ENCODE assay signal across 11 mouse cellular contexts in genomic region chr17:27074849-27075745, GRCm38 (mm10). TPM values are rescaled to one million over a fixed set of nuclear protein-coding genes. Genes with fewer than 3 reads are reported as not detected.
DNase-seq lines count a peak whose midpoint lies in the region; ATAC-seq lines count a peak whose summit lies in the region.
"Had no signal": no experiment of that assay in that cellular context is flagged by ENCODE, and none has a peak within 500 bp of the region (broad histone marks: within the 10 kb centered on the region; RNA-seq: fewer than 3 reads in every experiment).

No protein-coding gene starts in this region.

- no peaks in the 10 kb centered on the region for H3K27me3 ChIP-seq in limb, embryonic 12.5 days
- no peaks in the 10 kb centered on the region for H3K27me3 ChIP-seq in limb, embryonic 10.5 days (ENCODE audit: low read depth, poor library complexity, severe bottlenecking)
- H3K27me3 ChIP-seq in intestine, embryonic 15.5 days (replicated peaks), result no peaks in the 10 kb centered on the region
- no peaks in the 10 kb centered on the region for H3K27me3 ChIP-seq in splenic B cell, adult 2 months (ENCODE audit: control insufficient read depth, insufficient read depth, low read length, poor library complexity, severe bottlenecking)
- H3K27me3 ChIP-seq in hindbrain, embryonic 10.5 days (ENCODE audit: insufficient read depth, poor library complexity, severe bottlenecking), result no peaks in the 10 kb centered on the region
- H3K27me3 ChIP-seq: neural tube, embryonic 13.5 days had no signal

- H3K27ac ChIP-seq in limb, embryonic 12.5 days, result 0 out of 2 replicates have a peak overlapping the region, but pooled peaks have one; percentile 23
- no peak overlapping the region for H3K27ac ChIP-seq in limb, embryonic 10.5 days
- peak overlapping the region; percentile 58; the same call in 1 of the 2 replicates for H3K27ac ChIP-seq in intestine, embryonic 15.5 days
- no peak overlapping the region for H3K27ac ChIP-seq in hindbrain, embryonic 10.5 days
- H3K27ac ChIP-seq: neural tube, embryonic 13.5 days had no signal

- ATAC-seq in limb, embryonic 12.5 days (ENCODE audit: insufficient number of reproducible peaks, insufficient read depth, low FRiP score, low TSS enrichment, low read depth), result no peak
- ATAC-seq in intestine, embryonic 15.5 days, result peak; percentile 73

- 79% methylated on average over 17 of the region's 17 CpGs for WGBS in limb, embryonic 12.5 days
- 84% methylated on average over 17 of the region's 17 CpGs for WGBS in limb, embryonic 10.5 days
- WGBS in intestine, embryonic 15.5 days, result 78% methylated on average over 17 of the region's 17 CpGs
- WGBS in hindbrain, embryonic 10.5 days, result 83% methylated on average over 17 of the region's 17 CpGs

- H3K4me2 ChIP-seq in limb, embryonic 12.5 days, result no peak overlapping the region
- no peak overlapping the region for H3K4me2 ChIP-seq in intestine, embryonic 15.5 days (replicated peaks)
- H3K4me2 ChIP-seq: neural tube, embryonic 13.5 days had no signal

- peaks cover 4% of the 10 kb centered on the region; the same call in 1 of the 2 replicates for H3K9me3 ChIP-seq in limb, embryonic 12.5 days
- peaks cover 3% of the 10 kb centered on the region; the same call in 1 of the 2 replicates for H3K9me3 ChIP-seq in limb, embryonic 10.5 days (replicated peaks)
- H3K9me3 ChIP-seq in intestine, embryonic 15.5 days, result no peaks in the 10 kb centered on the region
- peaks cover 5% of the 10 kb centered on the region; the same call in 1 of the 2 replicates for H3K9me3 ChIP-seq in hindbrain, embryonic 10.5 days

- peaks cover 12% of the 10 kb centered on the region for H3K36me3 ChIP-seq in limb, embryonic 12.5 days
- peaks cover 13% of the 10 kb centered on the region for H3K36me3 ChIP-seq in limb, embryonic 10.5 days
- no peaks in the 10 kb centered on the region; the same call in 1 of the 2 replicates for H3K36me3 ChIP-seq in intestine, embryonic 15.5 days
- peaks cover 8% of the 10 kb centered on the region for H3K36me3 ChIP-seq in splenic B cell, adult 2 months (ENCODE audit: control insufficient read depth, insufficient read depth, low read length, poor library complexity, severe bottlenecking)
- H3K36me3 ChIP-seq in hindbrain, embryonic 10.5 days, result no peaks in the 10 kb centered on the region
- H3K36me3 ChIP-seq: neural tube, embryonic 13.5 days had no signal

- peak; percentile 47 for DNase-seq in cerebellum, adult 9-11 months
- DNase-seq in cerebellum, adult 11 months, result no peak
- DNase-seq in limb, embryonic 10.5 days (ENCODE audit: low spot score), result no peak
- DNase-seq in splenic B cell, adult 2 months (ENCODE audit: low read depth, low spot score), result peak; percentile 32
- DNase-seq in adrenal gland, adult (ENCODE audit: inconsistent age in 2 of 2, low spot score in 1 of 2), result no peak
- no peak for DNase-seq in hindbrain, embryonic 10.5 days (ENCODE audit: low spot score)
- DNase-seq: kidney, postnatal 25 days; midbrain, embryonic 14.5 days had no signal

- H3K4me3 ChIP-seq in limb, embryonic 12.5 days (replicated peaks), result no peak overlapping the region
- H3K4me3 ChIP-seq in limb, embryonic 10.5 days, result no peak overlapping the region
- H3K4me3 ChIP-seq in intestine, embryonic 15.5 days (replicated peaks), result no peak overlapping the region
- no peak overlapping the region for H3K4me3 ChIP-seq in hindbrain, embryonic 10.5 days
- H3K4me3 ChIP-seq: neural tube, embryonic 13.5 days had no signal

- H3K4me1 ChIP-seq in limb, embryonic 12.5 days (replicated peaks), result peaks cover 13% of the 10 kb centered on the region
- peaks cover 18% of the 10 kb centered on the region for H3K4me1 ChIP-seq in limb, embryonic 10.5 days
- H3K4me1 ChIP-seq in intestine, embryonic 15.5 days (replicated peaks), result peaks cover 29% of the 10 kb centered on the region
- peaks cover 15% of the 10 kb centered on the region for H3K4me1 ChIP-seq in hindbrain, embryonic 10.5 days (replicated peaks)

- no peak overlapping the region for H3K9ac ChIP-seq in limb, embryonic 12.5 days (replicated peaks)
- H3K9ac ChIP-seq in intestine, embryonic 15.5 days, result 0 out of 2 replicates have a peak overlapping the region, but pooled peaks have one; percentile 3
- H3K9ac ChIP-seq: neural tube, embryonic 13.5 days had no signal

RNA-seq across cellular contexts. Expression of gene Itpr3, which starts 18.0 kb away (rescaled TPM):
- 4.3 and 5.2 TPM in 2 replicates for polyA plus RNA-seq in limb, embryonic 12.5 days (2016; fragmentation: Nextera tagmentation; extraction: Ambion mirVana)
- polyA plus RNA-seq in limb, embryonic 10.5 days (2016; fragmentation: Nextera tagmentation; extraction: Ambion mirVana), result 4.3 and 4.8 TPM in 2 replicates
- 13.0 and 14.5 TPM in 2 replicates for polyA plus RNA-seq in intestine, embryonic 15.5 days (2015; fragmentation: Nextera tagmentation; extraction: Ambion mirVana)
- polyA plus RNA-seq in hindbrain, embryonic 10.5 days (2016; fragmentation: Nextera tagmentation; extraction: Ambion mirVana), result 1.8 and 2.0 TPM in 2 replicates

RNA-seq across cellular contexts. Expression of gene Bak1, which starts 46.3 kb away (rescaled TPM):
- 3.5 and 5.3 TPM in 2 replicates for polyA plus RNA-seq in limb, embryonic 12.5 days (2016; fragmentation: Nextera tagmentation; extraction: Ambion mirVana)
- 3.7 and 4.6 TPM in 2 replicates for polyA plus RNA-seq in limb, embryonic 10.5 days (2016; fragmentation: Nextera tagmentation; extraction: Ambion mirVana)
- 7.3 and 8.1 TPM in 2 replicates for polyA plus RNA-seq in intestine, embryonic 15.5 days (2015; fragmentation: Nextera tagmentation; extraction: Ambion mirVana)
- 2.9 and 6.6 TPM in 2 replicates for polyA plus RNA-seq in hindbrain, embryonic 10.5 days (2016; fragmentation: Nextera tagmentation; extraction: Ambion mirVana)

RNA-seq across cellular contexts. Expression of gene Uqcc2, which starts 58.6 kb away (rescaled TPM):
- 350 and 361 TPM in 2 replicates for polyA plus RNA-seq in limb, embryonic 12.5 days (2016; fragmentation: Nextera tagmentation; extraction: Ambion mirVana)
- 400 and 433 TPM in 2 replicates for polyA plus RNA-seq in limb, embryonic 10.5 days (2016; fragmentation: Nextera tagmentation; extraction: Ambion mirVana)
- polyA plus RNA-seq in intestine, embryonic 15.5 days (2015; fragmentation: Nextera tagmentation; extraction: Ambion mirVana), result 266 and 272 TPM in 2 replicates
- 395 and 442 TPM in 2 replicates for polyA plus RNA-seq in hindbrain, embryonic 10.5 days (2016; fragmentation: Nextera tagmentation; extraction: Ambion mirVana)

Comparison
In these comparisons a context has a peak if more than half of its experiments do, and no peak if none do; other contexts are left out.
1. DNase-seq: peak in cerebellum, adult 9-11 months (single experiment) and splenic B cell, adult 2 months (single experiment); none in cerebellum, adult 11 months (single experiment), limb, embryonic 10.5 days (single experiment), adrenal gland, adult (0 of 2) and hindbrain, embryonic 10.5 days (single experiment).
2. H3K27ac ChIP-seq: peak in limb, embryonic 12.5 days (single experiment) and intestine, embryonic 15.5 days (single experiment); none in limb, embryonic 10.5 days (single experiment) and hindbrain, embryonic 10.5 days (single experiment).